Mouse (Mus musculus) heart, embryonic 16.5 days (tissue): ENCODE data around the gene Tut7. TPM values are rescaled to one million over a fixed set of nuclear protein-coding genes. Genes with fewer than 3 reads are reported as not detected.

ENCODE experiments used
- ATAC-seq: fragments of 200-750 bp; cut with Nextera tagmentation; replicated peaks from 2 replicates; pipeline ENCODE4 v1.8.0; 2017; ENCODE audit warnings: moderate number of reproducible peaks; ENCODE audit not compliant: insufficient read depth, low FRiP score; ENCODE audit errors: extremely low read depth
- H3K27ac ChIP-seq: fragments of 300-500 bp; sonication (generic); 2 replicates; pipeline ENCODE4 v1.5.1; 2014; ENCODE audit warnings: mild to moderate bottlenecking, low read length, control low read depth, moderate library complexity
- H3K27me3 ChIP-seq: fragments of 300-500 bp; sonication (generic); 2 replicates; pipeline ENCODE4 v1.6.1; 2014; ENCODE audit warnings: low read length, mixed read lengths; ENCODE audit not compliant: control insufficient read depth, insufficient read depth
- H3K36me3 ChIP-seq: fragments of 300-500 bp; sonication (generic); 2 replicates; pipeline ENCODE4 v1.6.1; 2014; ENCODE audit not compliant: control insufficient read depth, insufficient read depth
- H3K4me1 ChIP-seq: fragments of 300-500 bp; sonication (generic); 2 replicates; pipeline ENCODE4 v1.6.1; 2014; ENCODE audit warnings: low read length, mixed read lengths; ENCODE audit not compliant: control insufficient read depth, insufficient read depth
- H3K4me2 ChIP-seq: fragments of 300-500 bp; sonication (generic); 2 replicates; pipeline ENCODE4 v1.6.1; 2014; ENCODE audit warnings: low read depth, mild to moderate bottlenecking, control low read depth, low read length
- H3K4me3 ChIP-seq: fragments of 300-500 bp; sonication (generic); 2 replicates; pipeline ENCODE4 v1.5.1; 2014; ENCODE audit warnings: mild to moderate bottlenecking, control low read depth, low read length
- H3K9ac ChIP-seq: fragments of 300-500 bp; sonication (generic); 2 replicates; pipeline ENCODE4 v1.6.1; 2014; ENCODE audit warnings: low read length, control low read depth
- H3K9me3 ChIP-seq: fragments of 300-500 bp; sonication (generic); replicated peaks from 2 replicates; pipeline ENCODE4 v1.6.1; 2016; ENCODE audit warnings: low read length; ENCODE audit not compliant: control insufficient read depth
- WGBS: fragments of 180-500 bp; shearing (Covaris S2); extraction: QIAGEN DNeasy Blood & Tissue Kit; methylation state at CpG from one replicate; pipeline ENCODE4 v1.1.7; 2014; 5-methylcytosine and 5-hydroxymethylcytosine counted together
- polyA plus RNA-seq: library from polyadenylated mRNA; unstranded; fragments of >200 nt; fragmentation: Nextera tagmentation; extraction: Ambion mirVana; gene quantifications from 2 replicates; pipeline ENCODE4 v1.2.1, GENCODE M21; 2015

Gene Tut7
- polyA plus RNA-seq, 1 experiment from 2014 or later, result 32.7 TPM

GRCm38 (mm10) chr13:59836101-59836798 is 13.3 kb upstream of the Tut7 start:
- Histone ChIP-seq H3K27me3 (no peaks in the 10 kb centered on the region), H3K9me3 (no peaks in the 10 kb centered on the region), H3K9ac (no peak overlapping the region), H3K27ac (no peak overlapping the region; the same call in none of the 2 replicates), H3K4me2 (peak overlapping the region; percentile 14; the same call in 1 of the 2 replicates), H3K4me3 (no peak overlapping the region; the same call in 1 of the 2 replicates), H3K4me1 (peaks cover 5% of the 10 kb centered on the region; the same call in 1 of the 2 replicates), H3K36me3 (no peaks in the 10 kb centered on the region)
- WGBS, result 33% methylated on average over 14 of the region's 14 CpGs
- peak; percentile 29; the same call in 1 of the 2 replicates for ATAC-seq

GRCm38 (mm10) chr13:59834786-59835452 is 12.0 kb upstream of the Tut7 start:
- ATAC-seq, result peak; percentile 56
- Histone ChIP-seq H3K9ac (no peak overlapping the region), H3K27ac (peak overlapping the region; percentile 61), H3K4me3 (no peak overlapping the region), H3K4me1 (peaks cover 5% of the 10 kb centered on the region; the same call in 1 of the 2 replicates), H3K9me3 (no peaks in the 10 kb centered on the region), H3K4me2 (no peak overlapping the region), H3K36me3 (no peaks in the 10 kb centered on the region), H3K27me3 (no peaks in the 10 kb centered on the region)
- WGBS, result 35% methylated on average over 4 of the region's 4 CpGs

DNA sequence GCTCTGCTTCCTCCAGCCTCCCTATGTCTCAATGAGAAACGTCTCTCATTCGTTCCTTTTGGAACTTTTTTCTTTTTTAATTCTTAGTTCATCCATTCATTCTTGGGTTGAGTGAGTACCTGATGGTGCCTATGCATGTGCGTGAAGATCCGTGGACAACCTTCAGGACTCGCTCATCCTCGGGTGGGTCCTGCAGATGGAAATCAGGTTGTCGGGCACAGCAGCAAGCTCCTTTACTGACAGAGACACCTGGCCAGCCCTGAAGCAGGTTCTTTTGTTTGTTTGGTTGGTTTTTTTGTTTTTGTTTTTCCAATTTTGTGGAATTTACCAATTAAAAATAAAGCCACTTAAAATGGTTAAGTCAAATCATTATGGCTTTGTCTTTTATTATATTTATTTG is 9.9 kb upstream of the Tut7 start:
- H3K9ac ChIP-seq, result no peak overlapping the region
- no peak overlapping the region for H3K4me2 ChIP-seq
- no peaks in the 10 kb centered on the region for H3K27me3 ChIP-seq
- peaks cover 5% of the 10 kb centered on the region; the same call in 1 of the 2 replicates for H3K4me1 ChIP-seq
- no peak overlapping the region for H3K4me3 ChIP-seq
- no peak overlapping the region for H3K27ac ChIP-seq
- H3K9me3 ChIP-seq, result no peaks in the 10 kb centered on the region
- WGBS, result 86% methylated on average over 7 of the region's 7 CpGs
- no peaks in the 10 kb centered on the region for H3K36me3 ChIP-seq
- ATAC-seq, result no peak

- no peak overlapping the region for H3K4me3 ChIP-seq
- WGBS, result 54% methylated on average over 7 of the region's 7 CpGs
- ATAC-seq, result no peak
- H3K27ac ChIP-seq, result no peak overlapping the region
- no peaks in the 10 kb centered on the region for H3K27me3 ChIP-seq
- no peak overlapping the region for H3K4me2 ChIP-seq
- no peaks in the 10 kb centered on the region for H3K36me3 ChIP-seq
- no peaks in the 10 kb centered on the region for H3K9me3 ChIP-seq
- peaks cover 5% of the 10 kb centered on the region; the same call in 1 of the 2 replicates for H3K4me1 ChIP-seq
- no peak overlapping the region for H3K9ac ChIP-seq
These were observed 9.5 kb upstream of the Tut7 start for GRCm38 (mm10) chr13:59832454-59832853.

DNA sequence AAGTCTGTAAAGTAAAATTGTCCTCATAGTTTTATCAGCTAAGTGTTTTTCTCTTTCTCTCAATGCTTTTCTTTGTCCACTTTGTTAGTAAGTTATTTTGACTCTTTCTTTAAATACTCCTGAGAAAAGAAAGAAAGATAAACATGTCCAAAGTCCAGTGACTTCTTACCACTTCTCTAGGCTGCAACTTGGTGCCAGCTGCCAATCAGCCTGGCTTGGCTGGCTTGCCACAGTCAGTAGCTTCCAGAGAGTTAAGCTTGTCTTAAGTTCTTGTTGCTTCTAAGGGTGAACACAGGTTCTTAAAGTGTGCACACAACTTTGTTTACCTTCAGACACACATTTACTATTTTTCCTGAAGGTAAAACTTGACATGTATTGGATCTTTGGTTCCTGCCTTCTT is 3.0 kb upstream of the Tut7 start:
- no peak for ATAC-seq
- Histone ChIP-seq H3K9me3 (no peaks in the 10 kb centered on the region), H3K27ac (no peak overlapping the region), H3K9ac (no peak overlapping the region), H3K4me3 (no peak overlapping the region), H3K4me1 (peaks cover 10% of the 10 kb centered on the region), H3K36me3 (no peaks in the 10 kb centered on the region), H3K27me3 (no peaks in the 10 kb centered on the region), H3K4me2 (no peak overlapping the region)

- Histone ChIP-seq H3K9ac (no peak overlapping the region), H3K27ac (no peak overlapping the region), H3K4me2 (peak overlapping the region; percentile 74), H3K27me3 (no peaks in the 10 kb centered on the region), H3K9me3 (no peaks in the 10 kb centered on the region), H3K4me3 (peak overlapping the region; percentile 36), H3K4me1 (peaks cover 29% of the 10 kb centered on the region), H3K36me3 (peaks cover 14% of the 10 kb centered on the region)
- ATAC-seq, result no peak
- 54% methylated on average over 3 of the region's 3 CpGs for WGBS
These were observed 2.1 kb downstream of the Tut7 start for GRCm38 (mm10) chr13:59820836-59821235.

GRCm38 (mm10) chr13:59820114-59820513 is 2.8 kb downstream of the Tut7 start:
- Histone ChIP-seq H3K4me3 (peak overlapping the region; percentile 27), H3K4me2 (peak overlapping the region; percentile 74), H3K4me1 (peaks cover 29% of the 10 kb centered on the region), H3K36me3 (peaks cover 20% of the 10 kb centered on the region), H3K27ac (no peak overlapping the region), H3K9ac (no peak overlapping the region), H3K27me3 (no peaks in the 10 kb centered on the region), H3K9me3 (no peaks in the 10 kb centered on the region)
- ATAC-seq, result no peak
- WGBS, result 60% methylated on average over 4 of the region's 4 CpGs

- H3K4me2 ChIP-seq, result no peak overlapping the region
- no peak for ATAC-seq
- no peak overlapping the region for H3K9ac ChIP-seq
- no peak overlapping the region for H3K4me3 ChIP-seq
- peaks cover 35% of the 10 kb centered on the region for H3K36me3 ChIP-seq
- H3K9me3 ChIP-seq, result no peaks in the 10 kb centered on the region
- WGBS, result 86% methylated on average over 4 of the region's 4 CpGs
- H3K27me3 ChIP-seq, result no peaks in the 10 kb centered on the region
- no peak overlapping the region for H3K27ac ChIP-seq
- H3K4me1 ChIP-seq, result peaks cover 37% of the 10 kb centered on the region
These were observed 5.6 kb downstream of the Tut7 start for GRCm38 (mm10) chr13:59817352-59817751.

- Histone ChIP-seq H3K4me3 (no peak overlapping the region), H3K9ac (no peak overlapping the region), H3K36me3 (peaks cover 54% of the 10 kb centered on the region), H3K4me2 (no peak overlapping the region), H3K4me1 (peaks cover 16% of the 10 kb centered on the region), H3K27me3 (no peaks in the 10 kb centered on the region), H3K27ac (peak overlapping the region; percentile 68), H3K9me3 (no peaks in the 10 kb centered on the region)
- ATAC-seq, result 0 out of 2 replicates have a peak, but pooled peaks have one; percentile 58
- WGBS, result 31% methylated on average over 6 of the region's 6 CpGs
These were observed 8.8 kb downstream of the Tut7 start for GRCm38 (mm10) chr13:59814109-59814591.
